Mouse (Mus musculus) hindbrain, embryonic 14.5 days (tissue): Measurements from ENCODE around the gene Nudt9. TPM values are rescaled to one million over a fixed set of nuclear protein-coding genes. Genes with fewer than 3 reads are reported as not detected.

Source experiments
- ATAC-seq: fragments of 200-750 bp; cut with Nextera tagmentation; 2 replicates; pipeline ENCODE4 v1.8.0; 2017; ENCODE audit warnings: moderate number of reproducible peaks, mild to moderate bottlenecking, moderate TSS enrichment, moderate library complexity; ENCODE audit not compliant: low FRiP score
- DNase-seq: peaks from one replicate; pipeline ENCODE4 v3.0.0-alpha.2; 2015; ENCODE audit warnings: low spot score
- H3K27ac ChIP-seq: fragments of 300-500 bp; sonication (generic); 2 replicates; pipeline ENCODE4 v1.5.1; 2014; ENCODE audit warnings: mild to moderate bottlenecking, moderate library complexity
- H3K27me3 ChIP-seq: fragments of 300-500 bp; sonication (generic); 2 replicates; pipeline ENCODE4 v1.6.1; 2014; ENCODE audit warnings: mild to moderate bottlenecking, low read length, mixed read lengths; ENCODE audit not compliant: control insufficient read depth, insufficient read depth
- H3K36me3 ChIP-seq: fragments of 300-500 bp; sonication (generic); replicated peaks from 2 replicates; pipeline ENCODE4 v1.6.1; 2014; ENCODE audit not compliant: control insufficient read depth, insufficient read depth
- H3K4me1 ChIP-seq: fragments of 300-500 bp; sonication (generic); replicated peaks from 2 replicates; pipeline ENCODE4 v1.6.1; 2014; ENCODE audit warnings: antibody characterized with exemption, low read length, mixed read lengths; ENCODE audit not compliant: control insufficient read depth, insufficient read depth
- H3K4me2 ChIP-seq: fragments of 300-500 bp; sonication (generic); replicated peaks from 2 replicates; pipeline ENCODE4 v1.6.1; 2014; ENCODE audit warnings: mild to moderate bottlenecking, moderate library complexity
- H3K4me3 ChIP-seq: fragments of 300-500 bp; sonication (generic); replicated peaks from 2 replicates; pipeline ENCODE4 v1.5.1; 2014; ENCODE audit warnings: mild to moderate bottlenecking, low read length
- H3K9ac ChIP-seq: fragments of 300-500 bp; sonication (generic); 2 replicates; pipeline ENCODE4 v1.6.1; 2014
- H3K9me3 ChIP-seq: fragments of 300-500 bp; sonication (generic); 2 replicates; pipeline ENCODE4 v1.6.1; 2016; ENCODE audit warnings: low read length; ENCODE audit not compliant: control insufficient read depth
- WGBS: fragments of 180-500 bp; shearing (Covaris S2); extraction: QIAGEN DNeasy Blood & Tissue Kit; methylation state at CpG from one replicate; pipeline ENCODE4 v1.1.7; 2014; 5-methylcytosine and 5-hydroxymethylcytosine counted together
- polyA plus RNA-seq: library from polyadenylated mRNA; unstranded; fragments of >200 nt; fragmentation: Nextera tagmentation; extraction: Ambion mirVana; gene quantifications from 2 replicates; pipeline ENCODE4 v1.2.1, GENCODE M21; 2014

Gene Nudt9
- polyA plus RNA-seq, 1 experiment from 2014 or later: 67.2 TPM

GRCm38 (mm10) chr5:104089751-104090150 lies 43.6 kb downstream of the Nudt9 start:
- Histone ChIP-seq H3K27me3 (no peaks in the 10 kb centered on the region), H3K4me2 (no peak overlapping the region), H3K36me3 (peaks cover 13% of the 10 kb centered on the region; the same call in 1 of the 2 replicates), H3K9ac (no peak overlapping the region), H3K4me3 (no peak overlapping the region), H3K4me1 (no peaks in the 10 kb centered on the region), H3K9me3 (no peaks in the 10 kb centered on the region), H3K27ac (no peak overlapping the region)
- DNase-seq (no peak), ATAC-seq (no peak)
- WGBS: 77% methylated on average over 2 of the region's 2 CpGs

GRCm38 (mm10) chr5:104095416-104096077 lies 49.4 kb downstream of the Nudt9 start:
- no peak for DNase-seq
- Histone ChIP-seq H3K9ac (no peak overlapping the region), H3K36me3 (peaks cover 7% of the 10 kb centered on the region; the same call in 1 of the 2 replicates), H3K9me3 (no peaks in the 10 kb centered on the region), H3K27me3 (no peaks in the 10 kb centered on the region), H3K27ac (no peak overlapping the region), H3K4me1 (no peaks in the 10 kb centered on the region), H3K4me3 (no peak overlapping the region), H3K4me2 (no peak overlapping the region)
- no peak for ATAC-seq
- 90% methylated on average over 11 of the region's 11 CpGs for WGBS

GRCm38 (mm10) chr5:104096078-104096938 lies 50.2 kb downstream of the Nudt9 start:
- Histone ChIP-seq H3K4me3 (no peak overlapping the region), H3K27ac (no peak overlapping the region), H3K36me3 (0 out of 2 replicates have a peak, but pooled peaks cover 3% of the 10 kb centered on the region), H3K4me2 (no peak overlapping the region), H3K9ac (no peak overlapping the region), H3K9me3 (no peaks in the 10 kb centered on the region), H3K27me3 (no peaks in the 10 kb centered on the region), H3K4me1 (no peaks in the 10 kb centered on the region)
- ATAC-seq (no peak), DNase-seq (no peak)
- 83% methylated on average over 16 of the region's 16 CpGs for WGBS

- peak overlapping the region; percentile 38; the same call in 1 of the 2 replicates for H3K27ac ChIP-seq
- H3K4me1 ChIP-seq: 0 out of 2 replicates have a peak, but pooled peaks cover 5% of the 10 kb centered on the region
- no peaks in the 10 kb centered on the region for H3K9me3 ChIP-seq
- no peak overlapping the region for H3K9ac ChIP-seq
- DNase-seq: no peak
- H3K4me3 ChIP-seq: no peak overlapping the region
- peak; percentile 62; the same call in 1 of the 2 replicates for ATAC-seq
- H3K4me2 ChIP-seq: no peak overlapping the region
- no peaks in the 10 kb centered on the region for H3K27me3 ChIP-seq
- H3K36me3 ChIP-seq: no peaks in the 10 kb centered on the region
- 14% methylated on average over 10 of the region's 10 CpGs for WGBS
Measured at GRCm38 (mm10) chr5:104101678-104102531, 55.8 kb downstream of the Nudt9 start.

DNA sequence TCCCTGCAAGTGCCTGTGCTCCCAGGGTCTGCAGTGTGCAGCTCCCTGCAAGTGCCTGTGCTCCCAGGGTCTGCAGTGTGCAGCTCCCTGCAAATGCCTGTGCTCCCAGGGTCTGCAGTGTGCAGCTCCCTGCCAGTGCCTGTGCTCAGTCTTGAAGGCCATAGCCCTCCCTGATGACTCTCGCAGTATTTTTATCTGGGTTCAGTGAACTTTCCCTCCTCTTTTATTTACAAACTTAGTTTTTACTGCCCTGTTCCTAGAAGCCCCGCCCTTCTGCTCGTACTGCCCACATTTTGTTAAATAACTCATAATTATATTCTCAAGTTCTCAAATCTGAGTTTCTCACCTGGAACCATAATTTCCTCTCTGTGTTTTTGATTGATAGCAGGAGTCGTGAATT lies 57.1 kb downstream of the Nudt9 start:
- peak overlapping the region; percentile 38; the same call in 1 of the 2 replicates for H3K27ac ChIP-seq

DNA sequence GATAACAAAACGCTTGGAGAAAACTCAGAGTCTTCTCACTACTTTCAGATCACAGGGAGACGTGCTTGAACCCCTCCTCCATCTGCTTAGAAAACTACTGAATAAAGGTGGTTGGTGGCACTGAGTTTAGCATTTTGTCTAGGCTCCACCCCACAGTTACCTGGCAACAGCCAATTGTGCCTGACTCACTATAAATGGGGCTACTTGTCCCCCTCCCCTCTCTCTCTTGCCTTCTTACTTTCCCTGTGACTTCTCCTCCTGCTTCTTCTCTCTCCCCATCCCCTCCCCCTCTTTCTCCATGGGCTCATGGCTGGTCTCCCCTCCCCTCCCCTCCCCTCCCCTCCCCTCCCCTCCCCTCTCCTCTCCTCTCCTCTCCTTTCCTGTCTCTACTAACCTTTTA lies 58.0 kb downstream of the Nudt9 start:
- Histone ChIP-seq H3K27ac (no peak overlapping the region), H3K9ac (no peak overlapping the region), H3K4me2 (no peak overlapping the region), H3K9me3 (no peaks in the 10 kb centered on the region), H3K36me3 (no peaks in the 10 kb centered on the region), H3K4me3 (no peak overlapping the region), H3K4me1 (peaks cover 13% of the 10 kb centered on the region), H3K27me3 (no peaks in the 10 kb centered on the region)
- WGBS: 27% methylated on average over 2 of the region's 2 CpGs
- no peak for DNase-seq
- ATAC-seq: no peak

More for the DNA sequence above, 57.1 kb downstream of the Nudt9 start:
- DNase-seq: no peak
- Histone ChIP-seq H3K9ac (no peak overlapping the region), H3K36me3 (no peaks in the 10 kb centered on the region), H3K4me2 (no peak overlapping the region), H3K4me3 (no peak overlapping the region), H3K27me3 (no peaks in the 10 kb centered on the region), H3K9me3 (no peaks in the 10 kb centered on the region), H3K4me1 (0 out of 2 replicates have a peak, but pooled peaks cover 7% of the 10 kb centered on the region)
- 77% methylated on average over 4 of the region's 4 CpGs for WGBS
- no peak for ATAC-seq

GRCm38 (mm10) chr5:104108127-104108875 lies 62.2 kb downstream of the Nudt9 start:
- WGBS: 35% methylated on average over 11 of the region's 11 CpGs

GRCm38 (mm10) chr5:104108879-104109369 lies 62.8 kb downstream of the Nudt9 start:
- Histone ChIP-seq H3K36me3 (no peaks in the 10 kb centered on the region), H3K4me2 (peak overlapping the region; percentile 49), H3K9ac (peak overlapping the region; percentile 51), H3K27ac (peak overlapping the region; percentile 86), H3K27me3 (no peaks in the 10 kb centered on the region), H3K9me3 (no peaks in the 10 kb centered on the region), H3K4me1 (peaks cover 51% of the 10 kb centered on the region), H3K4me3 (peak overlapping the region; percentile 17)
- ATAC-seq (peak; percentile 49), DNase-seq (peak; percentile 85)
- WGBS: 5% methylated on average over 18 of the region's 18 CpGs

More at GRCm38 (mm10) chr5:104108127-104108875, 62.2 kb downstream of the Nudt9 start:
- H3K9ac ChIP-seq: peak overlapping the region; percentile 51
- H3K4me3 ChIP-seq: peak overlapping the region; percentile 17
- peak; percentile 48 for DNase-seq
- no peaks in the 10 kb centered on the region for H3K36me3 ChIP-seq
- H3K9me3 ChIP-seq: no peaks in the 10 kb centered on the region
- H3K4me1 ChIP-seq: peaks cover 45% of the 10 kb centered on the region
- H3K27ac ChIP-seq: peak overlapping the region; percentile 86
- H3K4me2 ChIP-seq: peak overlapping the region; percentile 49
- H3K27me3 ChIP-seq: no peaks in the 10 kb centered on the region
- ATAC-seq: peak; percentile 67
